Mouse (Mus musculus) midbrain, postnatal 0 days (tissue): ENCODE results near the gene Tpk1. TPM values are rescaled to one million over a fixed set of nuclear protein-coding genes. Genes with fewer than 3 reads are reported as not detected.

ENCODE experiments used
- ATAC-seq: fragments of 200-750 bp; cut with Nextera tagmentation; 2 replicates; pipeline ENCODE4 v1.8.0; 2017; ENCODE audit warnings: moderate number of reproducible peaks, mild to moderate bottlenecking, moderate TSS enrichment, moderate library complexity; ENCODE audit not compliant: low FRiP score
- DNase-seq: peaks from one replicate; pipeline ENCODE4 v3.0.0-alpha.2; 2015; ENCODE audit warnings: low spot score
- H3K27ac ChIP-seq: fragments of 300-500 bp; sonication (generic); 2 replicates; pipeline ENCODE4 v1.5.1; 2014; ENCODE audit warnings: low read depth, mild to moderate bottlenecking, low read length, mixed read lengths
- H3K27me3 ChIP-seq: fragments of 300-500 bp; sonication (generic); 2 replicates; pipeline ENCODE4 v1.6.1; 2014; ENCODE audit warnings: low read length, control low read depth, mixed read lengths; ENCODE audit not compliant: insufficient read depth
- H3K36me3 ChIP-seq: fragments of 300-500 bp; sonication (generic); 2 replicates; pipeline ENCODE4 v1.6.1; 2014; ENCODE audit warnings: low read length, control low read depth, mixed read lengths; ENCODE audit not compliant: insufficient read depth
- H3K4me1 ChIP-seq: fragments of 300-500 bp; sonication (generic); 2 replicates; pipeline ENCODE4 v1.6.1; 2014; ENCODE audit warnings: mild to moderate bottlenecking, control low read depth, antibody characterized with exemption, low read length, mixed read lengths; ENCODE audit not compliant: insufficient read depth
- H3K4me2 ChIP-seq: fragments of 300-500 bp; sonication (generic); 2 replicates; pipeline ENCODE4 v1.6.1; 2014; ENCODE audit warnings: low read depth, mild to moderate bottlenecking, low read length, mixed read lengths; ENCODE audit not compliant: poor library complexity, severe bottlenecking
- H3K4me3 ChIP-seq: fragments of 300-500 bp; sonication (generic); 2 replicates; pipeline ENCODE4 v1.5.1; 2014; ENCODE audit warnings: low read depth, mild to moderate bottlenecking, low read length, moderate library complexity
- H3K9ac ChIP-seq: fragments of 300-500 bp; sonication (generic); replicated peaks from 2 replicates; pipeline ENCODE4 v1.6.1; 2014; ENCODE audit warnings: mild to moderate bottlenecking, low read length, moderate library complexity, mixed read lengths; ENCODE audit not compliant: poor library complexity, severe bottlenecking
- H3K9me3 ChIP-seq: fragments of 300-500 bp; sonication (generic); 2 replicates; pipeline ENCODE4 v1.6.1; 2016; ENCODE audit warnings: low read length, control low read depth
- CTCF ChIP-seq: IDR thresholded peaks from 2 replicates; pipeline ENCODE4 v1.5.1; 2016; ENCODE audit warnings: antibody characterized with exemption, mild to moderate bottlenecking
- WGBS: fragments of 180-500 bp; shearing (Covaris S2); extraction: QIAGEN DNeasy Blood & Tissue Kit; methylation state at CpG from one replicate; pipeline ENCODE4 v1.1.7; 2014; 5-methylcytosine and 5-hydroxymethylcytosine counted together
- polyA plus RNA-seq: library from polyadenylated mRNA; unstranded; fragments of >200 nt; fragmentation: Nextera tagmentation; extraction: Ambion mirVana; gene quantifications from 2 replicates; pipeline ENCODE4 v1.2.1, GENCODE M21; 2015
- total RNA-seq: library from RNA; depleted of rRNA; stranded (reverse); fragments of >200 nt; gene quantifications from 2 replicates; pipeline ENCODE4 v1.2.3, GENCODE M21; 2014

The Tpk1 gene
- total and polyA plus RNA-seq, 2 experiments from 2014 or later = 4.4 to 6.0 TPM

DNA sequence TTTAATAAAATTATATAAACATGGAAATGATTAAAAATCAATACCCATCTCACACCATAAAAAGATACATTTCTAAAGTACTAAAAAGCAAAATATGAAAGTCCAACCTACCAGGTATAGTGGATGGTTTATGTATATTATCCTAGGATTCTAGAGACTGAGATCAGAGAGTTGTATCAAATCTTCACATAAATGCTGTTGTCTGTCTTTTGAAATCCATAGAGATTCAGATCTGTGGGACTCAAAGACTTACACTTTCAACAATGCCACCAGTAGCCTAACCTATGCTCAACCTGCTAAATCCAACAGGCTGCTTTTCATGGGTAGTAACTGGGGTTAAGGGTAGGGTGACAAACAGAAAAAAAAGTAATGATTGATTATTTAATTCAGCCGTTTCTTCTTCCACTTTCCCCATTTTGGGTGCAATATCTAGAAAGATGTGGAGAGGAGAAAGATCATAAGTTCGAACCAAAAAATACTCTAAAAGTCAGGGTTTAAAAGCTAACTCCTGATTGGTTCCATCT lies 12.7 kb upstream of the Tpk1 start:
- H3K9me3 ChIP-seq = no peaks in the 10 kb centered on the region
- no peak overlapping the region for H3K4me3 ChIP-seq
- no peak for TF ChIP-seq CTCF
- H3K27ac ChIP-seq = no peak overlapping the region
- H3K4me1 ChIP-seq = no peaks in the 10 kb centered on the region
- WGBS = 95% methylated on average over 2 of the region's 2 CpGs
- no peak overlapping the region for H3K4me2 ChIP-seq
- H3K9ac ChIP-seq = no peak overlapping the region
- H3K27me3 ChIP-seq = no peaks in the 10 kb centered on the region
- ATAC-seq (no peak), DNase-seq (no peak)
- H3K36me3 ChIP-seq = no peaks in the 10 kb centered on the region

DNA sequence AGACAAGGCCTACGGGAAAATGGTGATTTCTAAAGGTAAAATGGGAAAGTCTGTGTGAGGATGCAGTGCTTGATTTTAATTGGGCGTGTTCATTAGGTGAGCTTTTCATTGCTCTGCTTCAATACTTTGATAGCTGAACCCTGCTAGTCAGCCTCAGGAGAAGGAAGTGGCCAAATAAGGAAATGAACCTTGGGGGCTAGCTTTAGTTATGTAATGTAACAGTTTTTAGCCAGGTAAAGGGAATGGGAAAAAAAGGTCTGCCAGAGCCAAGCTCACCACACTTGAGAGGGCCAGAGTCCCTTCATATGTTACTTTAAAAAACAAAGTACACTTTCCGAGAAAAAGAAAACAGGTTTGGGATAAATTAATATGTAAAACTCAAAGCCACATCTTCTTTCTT lies 11.5 kb upstream of the Tpk1 start:
- Histone ChIP-seq H3K27ac (no peak overlapping the region), H3K27me3 (no peaks in the 10 kb centered on the region), H3K9ac (no peak overlapping the region), H3K4me3 (no peak overlapping the region), H3K4me2 (no peak overlapping the region), H3K4me1 (no peaks in the 10 kb centered on the region), H3K36me3 (no peaks in the 10 kb centered on the region), H3K9me3 (no peaks in the 10 kb centered on the region)
- no peak for TF ChIP-seq CTCF
- 81% methylated on average over 3 of the region's 3 CpGs for WGBS
- no peak for ATAC-seq
- no peak for DNase-seq

DNA sequence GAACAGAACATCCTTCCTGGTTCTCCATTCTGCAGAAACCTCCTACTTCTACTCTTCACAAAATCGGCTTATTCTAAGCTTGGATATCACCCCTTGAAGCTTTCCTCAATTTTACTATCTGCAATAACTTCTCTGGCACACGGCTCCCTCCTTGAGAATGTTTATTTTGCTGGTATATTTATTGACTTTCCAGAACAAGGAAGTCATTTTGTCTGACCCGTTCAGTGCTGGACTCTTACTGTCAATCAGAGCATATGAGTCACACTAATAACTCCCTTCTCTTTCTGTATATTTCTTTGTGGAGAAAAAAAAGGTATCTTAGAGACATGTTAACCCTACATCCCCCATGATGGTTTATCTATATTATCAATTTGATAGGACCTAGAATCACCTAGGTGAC lies 10.1 kb upstream of the Tpk1 start:
- TF ChIP-seq CTCF = no peak
- H3K9me3 ChIP-seq = no peaks in the 10 kb centered on the region
- H3K27ac ChIP-seq = no peak overlapping the region
- H3K4me3 ChIP-seq = no peak overlapping the region
- H3K9ac ChIP-seq = no peak overlapping the region
- no peaks in the 10 kb centered on the region for H3K4me1 ChIP-seq
- no peaks in the 10 kb centered on the region for H3K36me3 ChIP-seq
- H3K27me3 ChIP-seq = no peaks in the 10 kb centered on the region
- WGBS = 78% methylated on average over 3 of the region's 3 CpGs
- ATAC-seq (no peak), DNase-seq (no peak)
- H3K4me2 ChIP-seq = no peak overlapping the region

DNA sequence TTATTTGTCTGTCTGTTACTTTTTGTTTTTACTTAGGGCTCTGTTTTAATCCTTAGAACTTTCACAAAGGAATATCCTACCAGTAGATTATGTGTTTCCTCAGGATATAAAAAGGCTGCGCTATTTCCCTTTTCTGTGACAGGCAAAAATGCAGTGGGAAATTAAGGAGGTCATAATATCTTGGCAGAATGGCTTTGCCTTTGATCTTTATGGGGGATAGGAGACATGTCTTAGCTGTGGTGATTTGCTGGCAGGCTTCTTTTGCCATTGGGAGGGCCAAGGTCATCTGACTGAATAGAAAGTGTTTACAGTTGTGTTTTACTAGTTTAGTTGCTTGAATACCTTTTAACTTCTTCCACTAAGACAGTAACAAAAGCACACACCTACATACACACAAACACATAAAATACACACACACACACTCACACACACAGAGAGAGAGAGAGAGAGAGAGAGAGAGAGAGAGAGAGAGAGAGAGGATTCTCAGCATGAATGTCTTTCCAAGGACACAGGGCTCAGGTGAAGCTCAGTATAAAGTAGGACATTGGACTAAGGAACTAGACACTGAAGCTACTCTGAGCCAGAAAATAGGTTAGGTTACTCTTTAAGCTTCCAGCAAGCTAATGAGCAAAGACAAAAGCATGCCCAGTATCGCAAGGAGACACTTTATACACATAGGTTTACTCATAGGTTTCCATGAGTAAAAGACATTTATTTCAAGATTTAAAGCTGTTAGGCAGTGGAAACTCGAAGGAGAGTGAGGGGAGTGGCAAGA lies 9.1 kb upstream of the Tpk1 start:
- Histone ChIP-seq H3K9me3 (no peaks in the 10 kb centered on the region), H3K4me1 (no peaks in the 10 kb centered on the region), H3K9ac (no peak overlapping the region), H3K4me3 (no peak overlapping the region), H3K27ac (no peak overlapping the region), H3K4me2 (no peak overlapping the region), H3K27me3 (no peaks in the 10 kb centered on the region), H3K36me3 (no peaks in the 10 kb centered on the region)
- WGBS = 64% methylated on average over 3 of the region's 3 CpGs
- no peak for TF ChIP-seq CTCF
- ATAC-seq = no peak
- DNase-seq = no peak

DNA sequence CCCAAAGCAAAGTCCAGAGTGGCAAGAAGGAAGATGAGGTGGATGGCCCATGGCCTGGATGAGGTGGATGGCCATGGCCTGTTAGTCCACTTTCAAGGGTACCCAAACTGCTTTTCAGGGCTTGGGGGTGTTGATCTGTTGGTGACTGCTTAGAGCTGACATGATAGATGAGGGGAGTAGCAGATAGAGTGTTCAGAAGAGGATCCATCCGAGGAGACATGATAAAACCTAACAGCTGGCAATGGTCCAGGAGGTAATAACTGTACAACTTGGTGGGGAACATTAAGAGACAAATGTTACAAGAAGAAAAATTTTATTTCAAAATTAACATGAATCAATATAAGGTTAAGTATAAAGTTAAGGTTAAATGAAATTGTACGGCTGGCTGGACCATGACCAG lies 4.9 kb upstream of the Tpk1 start:
- no peak for TF ChIP-seq CTCF
- Histone ChIP-seq H3K9ac (no peak overlapping the region), H3K4me2 (no peak overlapping the region), H3K4me1 (no peaks in the 10 kb centered on the region), H3K27ac (no peak overlapping the region), H3K9me3 (no peaks in the 10 kb centered on the region), H3K4me3 (no peak overlapping the region), H3K27me3 (no peaks in the 10 kb centered on the region), H3K36me3 (no peaks in the 10 kb centered on the region)
- 95% methylated on average over 2 of the region's 2 CpGs for WGBS
- DNase-seq = no peak
- no peak for ATAC-seq

DNA sequence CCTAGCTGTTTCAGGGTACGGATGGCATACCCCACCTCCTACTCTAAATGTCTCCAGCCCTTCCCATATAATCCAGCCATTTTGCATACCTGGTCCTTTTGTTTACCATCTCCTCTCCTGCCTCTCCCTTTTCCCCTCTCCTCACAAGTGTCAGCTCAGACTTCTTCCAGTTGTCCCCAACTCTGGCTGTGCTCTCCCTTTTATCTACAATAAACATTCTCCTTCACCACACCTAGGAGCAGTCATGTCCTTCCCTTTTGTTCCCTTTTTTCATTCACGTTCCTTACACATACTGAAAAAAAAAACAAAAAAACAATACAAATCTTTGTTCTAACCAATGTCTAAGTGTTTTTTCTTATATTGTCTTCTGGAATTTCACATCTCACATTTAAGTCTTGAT lies 1.6 kb upstream of the Tpk1 start:
- H3K27ac ChIP-seq = no peak overlapping the region
- H3K36me3 ChIP-seq = no peaks in the 10 kb centered on the region
- no peak for TF ChIP-seq CTCF
- DNase-seq (no peak), ATAC-seq (no peak)
- 89% methylated on average over 2 of the region's 2 CpGs for WGBS
- H3K27me3 ChIP-seq = no peaks in the 10 kb centered on the region
- H3K9ac ChIP-seq = no peak overlapping the region
- no peak overlapping the region for H3K4me2 ChIP-seq
- no peak overlapping the region for H3K4me3 ChIP-seq
- H3K9me3 ChIP-seq = no peaks in the 10 kb centered on the region
- no peaks in the 10 kb centered on the region for H3K4me1 ChIP-seq
